Mouse (Mus musculus): ENCODE measurements around the gene Gab1. TPM values are rescaled to one million over a fixed set of nuclear protein-coding genes. Genes with fewer than 3 reads are reported as not detected.

Gene Gab1
- polyA plus RNA-seq, 1 experiment from 2014 or later: 14.9 TPM

- H3K4me2 ChIP-seq (ENCODE audit: low read length): no peak overlapping the region
- no peak for TF ChIP-seq CTCF (IDR thresholded peaks at IDR 0.05; ENCODE audit: low read depth)
- no peaks in the 10 kb centered on the region for H3K27me3 ChIP-seq (ENCODE audit: insufficient read depth, low read length)
- no peak overlapping the region for H3K4me3 ChIP-seq (replicated peaks; ENCODE audit: low read depth, low read length)
- DNase-seq (ENCODE audit: low spot score) (no peak), ATAC-seq (replicated peaks; ENCODE audit: low FRiP score, low read depth) (no peak)
- H3K9ac ChIP-seq (ENCODE audit: low read depth, low read length): no peak overlapping the region
- H3K4me1 ChIP-seq (replicated peaks; ENCODE audit: insufficient read depth, low read length): peaks cover 15% of the 10 kb centered on the region
- WGBS: 90% methylated on average over 9 of the region's 9 CpGs
- H3K36me3 ChIP-seq (ENCODE audit: insufficient read depth, low read length): peaks cover 33% of the 10 kb centered on the region
- no peak overlapping the region for H3K27ac ChIP-seq
- H3K9me3 ChIP-seq (replicated peaks; ENCODE audit: low read length): no peaks in the 10 kb centered on the region
Observed at GRCm38 (mm10) chr8:80784559-80784958, 95.8 kb downstream of the Gab1 start.

GRCm38 (mm10) chr8:80783271-80783670 is 97.0 kb downstream of the Gab1 start:
- peaks cover 17% of the 10 kb centered on the region for H3K4me1 ChIP-seq (replicated peaks; ENCODE audit: insufficient read depth, low read length)
- H3K36me3 ChIP-seq (ENCODE audit: insufficient read depth, low read length): peaks cover 27% of the 10 kb centered on the region
- no peak overlapping the region for H3K4me2 ChIP-seq (ENCODE audit: low read length)
- 86% methylated on average over 4 of the region's 4 CpGs for WGBS
- ATAC-seq (replicated peaks; ENCODE audit: low FRiP score, low read depth): no peak
- DNase-seq (ENCODE audit: low spot score): no peak
- H3K27ac ChIP-seq: no peak overlapping the region
- TF ChIP-seq CTCF (IDR thresholded peaks at IDR 0.05; ENCODE audit: low read depth): no peak
- no peak overlapping the region for H3K4me3 ChIP-seq (replicated peaks; ENCODE audit: low read depth, low read length)
- H3K9me3 ChIP-seq (replicated peaks; ENCODE audit: low read length): no peaks in the 10 kb centered on the region
- H3K9ac ChIP-seq (ENCODE audit: low read depth, low read length): no peak overlapping the region
- no peaks in the 10 kb centered on the region for H3K27me3 ChIP-seq (ENCODE audit: insufficient read depth, low read length)

- peak overlapping the region; percentile 65 for H3K27ac ChIP-seq
- peaks cover 17% of the 10 kb centered on the region for H3K4me1 ChIP-seq (replicated peaks; ENCODE audit: insufficient read depth, low read length)
- TF ChIP-seq CTCF (IDR thresholded peaks at IDR 0.05; ENCODE audit: low read depth): no peak
- 35% methylated on average over 10 of the region's 10 CpGs for WGBS
- DNase-seq (ENCODE audit: low spot score) (peak; percentile 38), ATAC-seq (replicated peaks; ENCODE audit: low FRiP score, low read depth) (no peak)
- no peak overlapping the region for H3K9ac ChIP-seq (ENCODE audit: low read depth, low read length)
- no peak overlapping the region for H3K4me3 ChIP-seq (replicated peaks; ENCODE audit: low read depth, low read length)
- no peaks in the 10 kb centered on the region for H3K27me3 ChIP-seq (ENCODE audit: insufficient read depth, low read length)
- H3K9me3 ChIP-seq (replicated peaks; ENCODE audit: low read length): no peaks in the 10 kb centered on the region
- peaks cover 32% of the 10 kb centered on the region; the same call in 1 of the 2 replicates for H3K36me3 ChIP-seq (ENCODE audit: insufficient read depth, low read length)
- no peak overlapping the region for H3K4me2 ChIP-seq (ENCODE audit: low read length)
Observed at GRCm38 (mm10) chr8:80781338-80781737, 99.0 kb downstream of the Gab1 start.

- H3K9me3 ChIP-seq (replicated peaks; ENCODE audit: low read length): no peaks in the 10 kb centered on the region
- WGBS: 70% methylated on average over 4 of the region's 4 CpGs
- peak overlapping the region; percentile 31; the same call in 1 of the 2 replicates for H3K27ac ChIP-seq
- H3K27me3 ChIP-seq (ENCODE audit: insufficient read depth, low read length): no peaks in the 10 kb centered on the region
- peaks cover 17% of the 10 kb centered on the region for H3K4me1 ChIP-seq (replicated peaks; ENCODE audit: insufficient read depth, low read length)
- no peak overlapping the region for H3K4me3 ChIP-seq (replicated peaks; ENCODE audit: low read depth, low read length)
- no peak overlapping the region for H3K4me2 ChIP-seq (ENCODE audit: low read length)
- H3K9ac ChIP-seq (ENCODE audit: low read depth, low read length): no peak overlapping the region
- ATAC-seq (replicated peaks; ENCODE audit: low FRiP score, low read depth) (no peak; the same call in 1 of the 2 replicates), DNase-seq (ENCODE audit: low spot score) (no peak)
- TF ChIP-seq CTCF (IDR thresholded peaks at IDR 0.05; ENCODE audit: low read depth): no peak
- H3K36me3 ChIP-seq (ENCODE audit: insufficient read depth, low read length): peaks cover 29% of the 10 kb centered on the region; the same call in 1 of the 2 replicates
Observed at GRCm38 (mm10) chr8:80780271-80780670, 100.0 kb downstream of the Gab1 start.

- Histone ChIP-seq H3K9me3 (replicated peaks; ENCODE audit: low read length) (no peaks in the 10 kb centered on the region), H3K4me1 (replicated peaks; ENCODE audit: insufficient read depth, low read length) (peaks cover 15% of the 10 kb centered on the region), H3K27me3 (ENCODE audit: insufficient read depth, low read length) (no peaks in the 10 kb centered on the region), H3K4me3 (replicated peaks; ENCODE audit: low read depth, low read length) (no peak overlapping the region), H3K9ac (ENCODE audit: low read depth, low read length) (no peak overlapping the region; the same call in 1 of the 2 replicates), H3K27ac (no peak overlapping the region), H3K4me2 (ENCODE audit: low read length) (no peak overlapping the region), H3K36me3 (ENCODE audit: insufficient read depth, low read length) (peaks cover 23% of the 10 kb centered on the region)
- ATAC-seq (replicated peaks; ENCODE audit: low FRiP score, low read depth) (no peak), DNase-seq (ENCODE audit: low spot score) (peak; percentile 43)
- WGBS: 55% methylated on average over 8 of the region's 8 CpGs
- TF ChIP-seq CTCF (IDR thresholded peaks at IDR 0.05; ENCODE audit: low read depth): no peak
Observed at GRCm38 (mm10) chr8:80776436-80776835, 103.9 kb downstream of the Gab1 start.

GRCm38 (mm10) chr8:80772732-80773460 is 107.4 kb downstream of the Gab1 start:
- no peaks in the 10 kb centered on the region for H3K27me3 ChIP-seq (ENCODE audit: insufficient read depth, low read length)
- H3K27ac ChIP-seq: no peak overlapping the region
- no peak overlapping the region for H3K4me2 ChIP-seq (ENCODE audit: low read length)
- H3K9ac ChIP-seq (ENCODE audit: low read depth, low read length): no peak overlapping the region
- 83% methylated on average over 4 of the region's 4 CpGs for WGBS
- DNase-seq (ENCODE audit: low spot score) (peak; percentile 88), ATAC-seq (replicated peaks; ENCODE audit: low FRiP score, low read depth) (no peak)
- peak; percentile 82 for TF ChIP-seq CTCF (IDR thresholded peaks at IDR 0.05; ENCODE audit: low read depth)
- no peak overlapping the region for H3K4me3 ChIP-seq (replicated peaks; ENCODE audit: low read depth, low read length)
- H3K9me3 ChIP-seq (replicated peaks; ENCODE audit: low read length): no peaks in the 10 kb centered on the region
- no peaks in the 10 kb centered on the region for H3K4me1 ChIP-seq (replicated peaks; ENCODE audit: insufficient read depth, low read length)
- peaks cover 35% of the 10 kb centered on the region for H3K36me3 ChIP-seq (ENCODE audit: insufficient read depth, low read length)

Data from kidney, postnatal 0 days (tissue).